Mouse (Mus musculus) kidney, embryonic 16.5 days (tissue): ENCODE measurements around the gene Zpbp2. TPM values are rescaled to one million over a fixed set of nuclear protein-coding genes. Genes with fewer than 3 reads are reported as not detected.
A peak's percentile ranks its signal among the peaks of the same experiment; 100 is the strongest.

ENCODE experiments used
- ATAC-seq: fragments of 200-750 bp; cut with Nextera tagmentation; 2 replicates; pipeline ENCODE4 v1.8.0; 2017; ENCODE audit warnings: moderate TSS enrichment; ENCODE audit not compliant: low FRiP score, low TSS enrichment
- H3K27ac ChIP-seq: fragments of 300-500 bp; sonication (generic); 2 replicates; pipeline ENCODE4 v1.5.1; 2014; ENCODE audit warnings: low read length
- H3K27me3 ChIP-seq: fragments of 300-500 bp; sonication (generic); 2 replicates; pipeline ENCODE4 v1.6.1; 2014; ENCODE audit warnings: low read length, control low read depth, mixed read lengths; ENCODE audit not compliant: insufficient read depth
- H3K36me3 ChIP-seq: fragments of 300-500 bp; sonication (generic); 2 replicates; pipeline ENCODE4 v1.6.1; 2014; ENCODE audit warnings: low read length, control low read depth, mixed read lengths; ENCODE audit not compliant: insufficient read depth
- H3K4me1 ChIP-seq: fragments of 300-500 bp; sonication (generic); 2 replicates; pipeline ENCODE4 v1.6.1; 2014; ENCODE audit warnings: low read length, control low read depth, mixed read lengths; ENCODE audit not compliant: insufficient read depth
- H3K4me2 ChIP-seq: fragments of 300-500 bp; sonication (generic); replicated peaks from 2 replicates; pipeline ENCODE4 v1.6.1; 2014; ENCODE audit warnings: low read depth, low read length
- H3K4me3 ChIP-seq: fragments of 300-500 bp; sonication (generic); 2 replicates; pipeline ENCODE4 v1.5.1; 2014; ENCODE audit warnings: mild to moderate bottlenecking, low read length
- H3K9ac ChIP-seq: fragments of 300-500 bp; sonication (generic); replicated peaks from 2 replicates; pipeline ENCODE4 v1.6.1; 2014; ENCODE audit warnings: low read length
- H3K9me3 ChIP-seq: fragments of 300-500 bp; sonication (generic); 2 replicates; pipeline ENCODE4 v1.6.1; 2016; ENCODE audit warnings: low read length, control low read depth
- WGBS: fragments of 180-500 bp; shearing (Covaris S2); extraction: QIAGEN DNeasy Blood & Tissue Kit; methylation state at CpG from one replicate; pipeline ENCODE4 v1.1.7; 2014; 5-methylcytosine and 5-hydroxymethylcytosine counted together
- polyA plus RNA-seq: library from polyadenylated mRNA; unstranded; fragments of >200 nt; fragmentation: Nextera tagmentation; extraction: Ambion mirVana; gene quantifications from 2 replicates; pipeline ENCODE4 v1.2.1, GENCODE M21; 2015

Zpbp2 gene
- polyA plus RNA-seq, 1 experiment from 2014 or later = 0.87 TPM

GRCm38 (mm10) chr11:98580301-98581121 is 29.6 kb downstream of the Zpbp2 start:
- H3K27ac ChIP-seq = no peak overlapping the region
- no peak for ATAC-seq
- WGBS = 77% methylated on average over 16 of the region's 16 CpGs
- peaks cover 8% of the 10 kb centered on the region for H3K4me1 ChIP-seq
- H3K9ac ChIP-seq = no peak overlapping the region
- H3K4me2 ChIP-seq = no peak overlapping the region
- H3K36me3 ChIP-seq = peaks cover 20% of the 10 kb centered on the region
- H3K27me3 ChIP-seq = no peaks in the 10 kb centered on the region
- no peak overlapping the region for H3K4me3 ChIP-seq
- no peaks in the 10 kb centered on the region for H3K9me3 ChIP-seq

- no peak overlapping the region for H3K4me2 ChIP-seq
- no peaks in the 10 kb centered on the region for H3K9me3 ChIP-seq
- no peaks in the 10 kb centered on the region for H3K27me3 ChIP-seq
- H3K9ac ChIP-seq = no peak overlapping the region
- H3K4me3 ChIP-seq = no peak overlapping the region
- peaks cover 17% of the 10 kb centered on the region for H3K4me1 ChIP-seq
- no peak for ATAC-seq
- WGBS = 70% methylated on average over 17 of the region's 17 CpGs
- H3K36me3 ChIP-seq = peaks cover 20% of the 10 kb centered on the region
- H3K27ac ChIP-seq = no peak overlapping the region
Observed at GRCm38 (mm10) chr11:98581286-98582029, 30.6 kb downstream of the Zpbp2 start.

- Histone ChIP-seq H3K4me3 (no peak overlapping the region), H3K27ac (no peak overlapping the region), H3K4me2 (no peak overlapping the region), H3K9ac (no peak overlapping the region), H3K36me3 (peaks cover 20% of the 10 kb centered on the region), H3K4me1 (peaks cover 18% of the 10 kb centered on the region), H3K9me3 (no peaks in the 10 kb centered on the region), H3K27me3 (no peaks in the 10 kb centered on the region)
- ATAC-seq = no peak
- 90% methylated on average over 8 of the region's 8 CpGs for WGBS
Observed at GRCm38 (mm10) chr11:98582030-98582388, 31.1 kb downstream of the Zpbp2 start.

- no peaks in the 10 kb centered on the region for H3K27me3 ChIP-seq
- H3K27ac ChIP-seq = no peak overlapping the region
- peaks cover 23% of the 10 kb centered on the region for H3K4me1 ChIP-seq
- no peak overlapping the region for H3K4me3 ChIP-seq
- H3K9ac ChIP-seq = no peak overlapping the region
- H3K9me3 ChIP-seq = no peaks in the 10 kb centered on the region
- no peak overlapping the region for H3K4me2 ChIP-seq
- no peak for ATAC-seq
- H3K36me3 ChIP-seq = peaks cover 20% of the 10 kb centered on the region
- WGBS = 89% methylated on average over 12 of the region's 12 CpGs
Observed at GRCm38 (mm10) chr11:98582551-98583264, 31.8 kb downstream of the Zpbp2 start.

GRCm38 (mm10) chr11:98583265-98583552 is 32.3 kb downstream of the Zpbp2 start:
- peaks cover 28% of the 10 kb centered on the region for H3K4me1 ChIP-seq
- no peak for ATAC-seq
- WGBS = 91% methylated on average over 3 of the region's 3 CpGs
- no peak overlapping the region for H3K27ac ChIP-seq
- no peak overlapping the region for H3K9ac ChIP-seq
- no peak overlapping the region for H3K4me3 ChIP-seq
- H3K36me3 ChIP-seq = peaks cover 20% of the 10 kb centered on the region
- no peak overlapping the region for H3K4me2 ChIP-seq
- H3K27me3 ChIP-seq = no peaks in the 10 kb centered on the region
- H3K9me3 ChIP-seq = no peaks in the 10 kb centered on the region

GRCm38 (mm10) chr11:98583571-98583970 is 32.7 kb downstream of the Zpbp2 start:
- Histone ChIP-seq H3K9me3 (no peaks in the 10 kb centered on the region), H3K9ac (no peak overlapping the region), H3K36me3 (peaks cover 20% of the 10 kb centered on the region), H3K4me1 (peaks cover 32% of the 10 kb centered on the region), H3K4me3 (no peak overlapping the region), H3K27me3 (no peaks in the 10 kb centered on the region), H3K27ac (no peak overlapping the region), H3K4me2 (no peak overlapping the region)
- no peak for ATAC-seq
- 33% methylated on average over 3 of the region's 3 CpGs for WGBS

- WGBS = 28% methylated on average over 1 of the region's 1 CpGs
- H3K4me1 ChIP-seq = peaks cover 37% of the 10 kb centered on the region
- no peak for ATAC-seq
Observed at GRCm38 (mm10) chr11:98584146-98584545, 33.2 kb downstream of the Zpbp2 start.

GRCm38 (mm10) chr11:98584629-98585177 is 33.8 kb downstream of the Zpbp2 start:
- no peak overlapping the region for H3K9ac ChIP-seq
- H3K4me2 ChIP-seq = no peak overlapping the region
- 90% methylated on average over 6 of the region's 6 CpGs for WGBS
- no peak overlapping the region for H3K27ac ChIP-seq
- H3K9me3 ChIP-seq = no peaks in the 10 kb centered on the region
- ATAC-seq = no peak
- H3K27me3 ChIP-seq = no peaks in the 10 kb centered on the region
- H3K36me3 ChIP-seq = peaks cover 20% of the 10 kb centered on the region
- H3K4me1 ChIP-seq = peaks cover 37% of the 10 kb centered on the region
- no peak overlapping the region for H3K4me3 ChIP-seq

More at GRCm38 (mm10) chr11:98584146-98584545, 33.2 kb downstream of the Zpbp2 start:
- Histone ChIP-seq H3K27ac (no peak overlapping the region), H3K4me2 (no peak overlapping the region), H3K27me3 (no peaks in the 10 kb centered on the region), H3K36me3 (peaks cover 20% of the 10 kb centered on the region), H3K4me3 (no peak overlapping the region), H3K9ac (no peak overlapping the region), H3K9me3 (no peaks in the 10 kb centered on the region)

GRCm38 (mm10) chr11:98586087-98586891 is 35.4 kb downstream of the Zpbp2 start:
- Histone ChIP-seq H3K36me3 (peaks cover 20% of the 10 kb centered on the region), H3K4me3 (peak overlapping the region; percentile 92), H3K27ac (peak overlapping the region; percentile 73), H3K4me1 (peaks cover 40% of the 10 kb centered on the region), H3K9ac (peak overlapping the region; percentile 94), H3K27me3 (no peaks in the 10 kb centered on the region), H3K4me2 (peak overlapping the region; percentile 88), H3K9me3 (no peaks in the 10 kb centered on the region)
- under 1% methylated on average over 22 of the region's 22 CpGs for WGBS
- ATAC-seq = peak; percentile 25; the same call in 1 of the 2 replicates
